Mouse (Mus musculus): ENCODE results near the gene Gm3269. TPM values are rescaled to one million over a fixed set of nuclear protein-coding genes. Genes with fewer than 3 reads are reported as not detected.
"Not testable (repeated sequence)": the region's sequence is repeated elsewhere in the genome, so short reads cannot be mapped to it uniquely, and the experiment has no call there.

Gene Gm3269
- polyA plus RNA-seq (2015; fragmentation: Nextera tagmentation; extraction: Ambion mirVana) = not detected in 2 replicates

- H3K9ac ChIP-seq (ENCODE audit: low read length); H3K9me3 ChIP-seq (ENCODE audit: control insufficient read depth, low read length); H3K4me2 ChIP-seq (replicated peaks; ENCODE audit: low read depth); H3K4me1 ChIP-seq (replicated peaks; ENCODE audit: control insufficient read depth, insufficient read depth); DNase-seq (ENCODE audit: low spot score); ATAC-seq (ENCODE audit: low FRiP score, low TSS enrichment); H3K36me3 ChIP-seq (ENCODE audit: control insufficient read depth, insufficient read depth, low read length); H3K27ac ChIP-seq (replicated peaks); H3K27me3 ChIP-seq (ENCODE audit: control insufficient read depth, insufficient read depth, low read length); H3K4me3 ChIP-seq (ENCODE audit: low read depth, low read length): not testable (repeated sequence)
- WGBS = no CpG with 5 or more reads among the region's 4 CpGs
Measured at GRCm38 (mm10) chr14:4837806-4838205, at the start of gene Gm3269. Gene Gm3269 (plus strand): TSS chr14:4838106.

GRCm38 (mm10) chr14:4806421-4806820 is 31.5 kb upstream of the Gm3269 start:
- not testable (repeated sequence) for H3K27me3 ChIP-seq (ENCODE audit: control insufficient read depth, insufficient read depth, low read length); H3K9ac ChIP-seq (ENCODE audit: low read length); H3K27ac ChIP-seq (replicated peaks); H3K4me2 ChIP-seq (replicated peaks; ENCODE audit: low read depth); H3K36me3 ChIP-seq (ENCODE audit: control insufficient read depth, insufficient read depth, low read length); H3K4me1 ChIP-seq (replicated peaks; ENCODE audit: control insufficient read depth, insufficient read depth); ATAC-seq (ENCODE audit: low FRiP score, low TSS enrichment); H3K4me3 ChIP-seq (ENCODE audit: low read depth, low read length); DNase-seq (ENCODE audit: low spot score); H3K9me3 ChIP-seq (ENCODE audit: control insufficient read depth, low read length)
- WGBS = 73% methylated on average over 6 of the region's 6 CpGs

GRCm38 (mm10) chr14:4821950-4822349 is 16.0 kb upstream of the Gm3269 start:
- not testable (repeated sequence) for H3K36me3 ChIP-seq (ENCODE audit: control insufficient read depth, insufficient read depth, low read length)

GRCm38 (mm10) chr14:4855299-4855980 is 17.5 kb downstream of the Gm3269 start, which contains the start of gene Gm3264:
Gene Gm3264 (plus strand): TSS chr14:4855576.
- H3K36me3 ChIP-seq (ENCODE audit: control insufficient read depth, insufficient read depth, low read length); H3K9ac ChIP-seq (ENCODE audit: low read length); H3K27ac ChIP-seq (replicated peaks); H3K4me1 ChIP-seq (replicated peaks; ENCODE audit: control insufficient read depth, insufficient read depth); H3K27me3 ChIP-seq (ENCODE audit: control insufficient read depth, insufficient read depth, low read length); ATAC-seq (ENCODE audit: low FRiP score, low TSS enrichment); H3K9me3 ChIP-seq (ENCODE audit: control insufficient read depth, low read length): not testable (repeated sequence)
- under 1% methylated on average over 12 of the region's 59 CpGs for WGBS
- H3K4me3 ChIP-seq (ENCODE audit: low read depth, low read length) = peak within 1 kb of the TSS; percentile 13; the same call in 1 of the 2 replicates
- peak; percentile 11 for DNase-seq (ENCODE audit: low spot score)
- H3K4me2 ChIP-seq (replicated peaks; ENCODE audit: low read depth) = peak within 1 kb of the TSS; percentile 40

More at GRCm38 (mm10) chr14:4821950-4822349, 16.0 kb upstream of the Gm3269 start:
- H3K4me2 ChIP-seq (replicated peaks; ENCODE audit: low read depth); H3K4me1 ChIP-seq (replicated peaks; ENCODE audit: control insufficient read depth, insufficient read depth); DNase-seq (ENCODE audit: low spot score); H3K27ac ChIP-seq (replicated peaks); ATAC-seq (ENCODE audit: low FRiP score, low TSS enrichment); H3K27me3 ChIP-seq (ENCODE audit: control insufficient read depth, insufficient read depth, low read length); H3K4me3 ChIP-seq (ENCODE audit: low read depth, low read length); H3K9me3 ChIP-seq (ENCODE audit: control insufficient read depth, low read length); H3K9ac ChIP-seq (ENCODE audit: low read length): not testable (repeated sequence)
- 85% methylated on average over 4 of the region's 7 CpGs for WGBS

- not testable (repeated sequence) for ATAC-seq (ENCODE audit: low FRiP score, low TSS enrichment); H3K27ac ChIP-seq (replicated peaks); H3K9ac ChIP-seq (ENCODE audit: low read length); H3K27me3 ChIP-seq (ENCODE audit: control insufficient read depth, insufficient read depth, low read length); H3K4me3 ChIP-seq (ENCODE audit: low read depth, low read length); H3K4me1 ChIP-seq (replicated peaks; ENCODE audit: control insufficient read depth, insufficient read depth); DNase-seq (ENCODE audit: low spot score); H3K4me2 ChIP-seq (replicated peaks; ENCODE audit: low read depth); H3K36me3 ChIP-seq (ENCODE audit: control insufficient read depth, insufficient read depth, low read length); H3K9me3 ChIP-seq (ENCODE audit: control insufficient read depth, low read length)
- WGBS = 80% methylated on average over 1 of the region's 3 CpGs
Measured at GRCm38 (mm10) chr14:4892116-4892515, 54.2 kb downstream of the Gm3269 start, which contains the start of gene Gm3278. Gene Gm3278 (plus strand): TSS chr14:4892416.

Other genes with a start within 250 kb of the Gm3269 start
- not detected in 2 replicates for gene Gm8159, start 205.8 kb upstream of the Gm3269 start, polyA plus RNA-seq (2015; fragmentation: Nextera tagmentation; extraction: Ambion mirVana)
- gene Gm3239, start 173.9 kb upstream of the Gm3269 start, polyA plus RNA-seq (2015; fragmentation: Nextera tagmentation; extraction: Ambion mirVana) = not detected in 2 replicates
- not detected in 2 replicates for gene Gm7876, start 128.9 kb upstream of the Gm3269 start, polyA plus RNA-seq (2015; fragmentation: Nextera tagmentation; extraction: Ambion mirVana)
- gene Gm3252, start 111.3 kb upstream of the Gm3269 start, polyA plus RNA-seq (2015; fragmentation: Nextera tagmentation; extraction: Ambion mirVana) = not detected in 2 replicates
- gene Gm9602, start 61.8 kb upstream of the Gm3269 start, polyA plus RNA-seq (2015; fragmentation: Nextera tagmentation; extraction: Ambion mirVana) = not detected in 2 replicates
- 0.32 TPM in 1 of 2 replicates, not detected in the other for gene Gm3264, start 17.5 kb downstream of the Gm3269 start, polyA plus RNA-seq (2015; fragmentation: Nextera tagmentation; extraction: Ambion mirVana)
- not detected in 2 replicates for gene Gm3278, start 54.3 kb downstream of the Gm3269 start, polyA plus RNA-seq (2015; fragmentation: Nextera tagmentation; extraction: Ambion mirVana)
- gene Gm8297, start 145.8 kb downstream of the Gm3269 start, polyA plus RNA-seq (2015; fragmentation: Nextera tagmentation; extraction: Ambion mirVana) = not detected in 2 replicates
- not detected in 2 replicates for gene Gm3298, start 177.8 kb downstream of the Gm3269 start, polyA plus RNA-seq (2015; fragmentation: Nextera tagmentation; extraction: Ambion mirVana)
- gene 4930555G01Rik, start 212.5 kb downstream of the Gm3269 start, polyA plus RNA-seq (2015; fragmentation: Nextera tagmentation; extraction: Ambion mirVana) = not detected in 2 replicates
- gene Gm8281, start 232.9 kb downstream of the Gm3269 start, polyA plus RNA-seq (2015; fragmentation: Nextera tagmentation; extraction: Ambion mirVana) = 0.38 and 0.52 TPM in 2 replicates

Measured in stomach, postnatal 0 days (tissue).